Mouse (Mus musculus) spleen, adult 2 months (tissue): ENCODE results near the gene Tcf19.

Experiments used
- CTCF ChIP-seq: fragments of 200-500 bp; IDR thresholded peaks from 2 replicates; pipeline ENCODE4 v1.5.1; 2011; ENCODE audit warnings: mild to moderate bottlenecking, inconsistent platforms; ENCODE audit not compliant: insufficient read depth, insufficient read length, insufficient replicate concordance; ENCODE audit errors: extremely low read depth
- POLR2A ChIP-seq: fragments of 200-500 bp; IDR thresholded peaks from 2 replicates; pipeline ENCODE4 v1.6.1; 2011; ENCODE audit warnings: low read depth, low read length, inconsistent platforms

GRCm38 (mm10) chr17:35469842-35470751, 46.5 kb downstream of the Tcf19 start, which contains the start of gene H2-Q10:
- TF ChIP-seq CTCF (no peak), POLR2A (no peak)
